Comparison of ENCODE assay signal across 9 mouse cellular contexts in the genomic region with DNA sequence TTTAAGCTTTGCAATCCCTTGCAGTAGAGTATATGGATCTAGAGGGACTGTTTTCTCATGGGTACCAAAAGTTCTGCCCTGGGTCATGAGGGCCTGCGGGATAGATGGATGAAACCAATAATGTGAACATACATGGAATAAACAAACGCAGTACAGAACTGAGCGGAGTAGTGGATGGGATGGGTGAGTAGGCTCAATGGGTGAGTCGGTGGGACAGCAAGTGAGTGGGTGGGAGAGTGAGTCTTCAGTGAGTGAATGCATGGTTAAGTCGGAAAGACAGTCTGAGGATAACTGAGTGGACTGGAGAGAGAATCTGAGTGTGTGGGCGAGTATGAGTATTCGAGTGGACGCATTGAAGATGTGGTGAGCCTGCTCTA. TPM values are rescaled to one million over a fixed set of nuclear protein-coding genes. Genes with fewer than 3 reads are reported as not detected.
DNase-seq lines count a peak whose midpoint lies in the region; ATAC-seq and TF ChIP-seq lines count a peak whose summit lies in the region.
"Had no signal": no experiment of that assay in that cellular context is flagged by ENCODE, and none has a peak within 500 bp of the region (broad histone marks: within the 10 kb centered on the region; RNA-seq: fewer than 3 reads in every experiment).

No protein-coding gene starts in this region.

- 39% methylated on average over 8 of the region's 8 CpGs for WGBS in neural tube, embryonic 11.5 days
- WGBS in liver, embryonic 15.5 days (ENCODE audit: insufficient replicate concordance): 30% methylated on average over 8 of the region's 8 CpGs

- no peaks in the 10 kb centered on the region for H3K4me1 ChIP-seq in neural tube, embryonic 11.5 days (ENCODE audit: control insufficient read depth, insufficient read depth, low read length)
- H3K4me1 ChIP-seq in liver, embryonic 15.5 days (replicated peaks): 0 out of 2 replicates have a peak, but pooled peaks cover 2% of the 10 kb centered on the region

- H3K36me3 ChIP-seq in neural tube, embryonic 11.5 days (ENCODE audit: control insufficient read depth, insufficient read depth, low read length): no peaks in the 10 kb centered on the region
- H3K36me3 ChIP-seq in liver, embryonic 15.5 days (replicated peaks): no peaks in the 10 kb centered on the region

- no peaks in the 10 kb centered on the region for H3K9me3 ChIP-seq in neural tube, embryonic 11.5 days (ENCODE audit: control insufficient read depth, low read length)
- H3K9me3 ChIP-seq in liver, embryonic 15.5 days (replicated peaks): no peaks in the 10 kb centered on the region

- no peak for TF ChIP-seq CTCF in gastrocnemius, adult 2 months (IDR thresholded peaks at IDR 0.05)

- H3K4me3 ChIP-seq in gastrocnemius, adult 2 months: peak overlapping the region; percentile 73
- H3K4me3 ChIP-seq in neural tube, embryonic 11.5 days (ENCODE audit: low read depth, low read length): peak overlapping the region; percentile 65
- H3K4me3 ChIP-seq in liver, embryonic 15.5 days (replicated peaks): peak overlapping the region; percentile 35

- H3K27me3 ChIP-seq in neural tube, embryonic 11.5 days (ENCODE audit: control insufficient read depth, insufficient read depth, low read length): 0 out of 2 replicates have a peak, but pooled peaks cover 3% of the 10 kb centered on the region
- H3K27me3 ChIP-seq in liver, embryonic 15.5 days: peaks cover 50% of the 10 kb centered on the region

- peak overlapping the region; percentile 94 for H3K4me2 ChIP-seq in neural tube, embryonic 11.5 days (ENCODE audit: low read depth)
- peak overlapping the region; percentile 57 for H3K4me2 ChIP-seq in liver, embryonic 15.5 days

- intact Hi-C loops in gastrocnemius, adult 2 months (cut with DNase I): no loop called here

- DNase-seq in gastrocnemius, adult 2 months: no peak
- no peak for DNase-seq in gastrocnemius, postnatal 25 days
- no peak for DNase-seq in neural tube, embryonic 11.5 days (ENCODE audit: low spot score)
- DNase-seq in neural tube, embryonic 10.5 days (ENCODE audit: extremely low spot score, low spot score): no peak
- DNase-seq in spleen, adult 18-20 months: no peak
- DNase-seq in left cerebral cortex, adult 11 months (ENCODE audit: low spot score): no peak
- no peak for DNase-seq in urinary bladder, postnatal 25 days (ENCODE audit: low spot score)

- H3K9ac ChIP-seq in neural tube, embryonic 11.5 days (ENCODE audit: low read length): peak overlapping the region; percentile 63; the same call in 1 of the 2 replicates
- no peak overlapping the region for H3K9ac ChIP-seq in liver, embryonic 15.5 days

- no peak for ATAC-seq in neural tube, embryonic 11.5 days (ENCODE audit: insufficient read depth, low FRiP score, low TSS enrichment)
- ATAC-seq in liver, embryonic 15.5 days (ENCODE audit: insufficient read depth): no peak
- ATAC-seq: activated CD4-positive, CD25-positive, alpha-beta regulatory T cell, adult 4 months had no signal

- peak overlapping the region; percentile 56; the same call in 1 of the 2 replicates for H3K27ac ChIP-seq in gastrocnemius, adult 2 months
- H3K27ac ChIP-seq in neural tube, embryonic 11.5 days (ENCODE audit: low read depth, low read length): no peak overlapping the region
- H3K27ac ChIP-seq in liver, embryonic 15.5 days (replicated peaks): no peak overlapping the region

RNA-seq across cellular contexts. Expression of a gene that starts 0.3 kb away (rescaled TPM):
- total RNA-seq in gastrocnemius, adult 2 months (2021): under 1 TPM; 0.66 to 0.67 TPM
- 1 to 10 TPM in 1 of 2 experiments, under 1 TPM in 1; 0.92 to 2.4 TPM for total RNA-seq in gastrocnemius, postnatal 25 days (2021)
- 3.0 and 5.0 TPM in 2 replicates for polyA plus RNA-seq in neural tube, embryonic 11.5 days (2014; fragmentation: Nextera tagmentation; extraction: Ambion mirVana)
- 0.06 and 0.14 TPM in 2 replicates for polyA plus RNA-seq in liver, embryonic 15.5 days (2015; fragmentation: Nextera tagmentation; extraction: Ambion mirVana)

RNA-seq across cellular contexts. Expression of a gene that starts 33.2 kb away (rescaled TPM):
- total RNA-seq in gastrocnemius, adult 2 months (2021): 1 to 10 TPM; 1.9 TPM
- 1 to 10 TPM; 1.7 to 1.9 TPM for total RNA-seq in gastrocnemius, postnatal 25 days (2021)
- 16.1 and 17.0 TPM in 2 replicates for polyA plus RNA-seq in neural tube, embryonic 11.5 days (2014; fragmentation: Nextera tagmentation; extraction: Ambion mirVana)
- polyA plus RNA-seq in liver, embryonic 15.5 days (2015; fragmentation: Nextera tagmentation; extraction: Ambion mirVana): 8.7 and 10.0 TPM in 2 replicates
